Mouse (Mus musculus) kidney, embryonic 16.5 days (tissue): ENCODE measurements around the gene Sema5b. TPM values are rescaled to one million over a fixed set of nuclear protein-coding genes. Genes with fewer than 3 reads are reported as not detected.
"Not testable (repeated sequence)": the region's sequence is repeated elsewhere in the genome, so short reads cannot be mapped to it uniquely, and the experiment has no call there.

Source experiments
- ATAC-seq: fragments of 200-750 bp; cut with Nextera tagmentation; 2 replicates; pipeline ENCODE4 v1.8.0; 2017; ENCODE audit warnings: moderate TSS enrichment; ENCODE audit not compliant: low FRiP score, low TSS enrichment
- H3K27ac ChIP-seq: fragments of 300-500 bp; sonication (generic); 2 replicates; pipeline ENCODE4 v1.5.1; 2014; ENCODE audit warnings: low read length
- H3K27me3 ChIP-seq: fragments of 300-500 bp; sonication (generic); 2 replicates; pipeline ENCODE4 v1.6.1; 2014; ENCODE audit warnings: low read length, control low read depth, mixed read lengths; ENCODE audit not compliant: insufficient read depth
- H3K36me3 ChIP-seq: fragments of 300-500 bp; sonication (generic); 2 replicates; pipeline ENCODE4 v1.6.1; 2014; ENCODE audit warnings: low read length, control low read depth, mixed read lengths; ENCODE audit not compliant: insufficient read depth
- H3K4me1 ChIP-seq: fragments of 300-500 bp; sonication (generic); 2 replicates; pipeline ENCODE4 v1.6.1; 2014; ENCODE audit warnings: low read length, control low read depth, mixed read lengths; ENCODE audit not compliant: insufficient read depth
- H3K4me2 ChIP-seq: fragments of 300-500 bp; sonication (generic); replicated peaks from 2 replicates; pipeline ENCODE4 v1.6.1; 2014; ENCODE audit warnings: low read depth, low read length
- H3K4me3 ChIP-seq: fragments of 300-500 bp; sonication (generic); 2 replicates; pipeline ENCODE4 v1.5.1; 2014; ENCODE audit warnings: mild to moderate bottlenecking, low read length
- H3K9ac ChIP-seq: fragments of 300-500 bp; sonication (generic); replicated peaks from 2 replicates; pipeline ENCODE4 v1.6.1; 2014; ENCODE audit warnings: low read length
- H3K9me3 ChIP-seq: fragments of 300-500 bp; sonication (generic); 2 replicates; pipeline ENCODE4 v1.6.1; 2016; ENCODE audit warnings: low read length, control low read depth
- WGBS: fragments of 180-500 bp; shearing (Covaris S2); extraction: QIAGEN DNeasy Blood & Tissue Kit; methylation state at CpG from one replicate; pipeline ENCODE4 v1.1.7; 2014; 5-methylcytosine and 5-hydroxymethylcytosine counted together
- polyA plus RNA-seq: library from polyadenylated mRNA; unstranded; fragments of >200 nt; fragmentation: Nextera tagmentation; extraction: Ambion mirVana; gene quantifications from 2 replicates; pipeline ENCODE4 v1.2.1, GENCODE M21; 2015

Gene Sema5b
- polyA plus RNA-seq, 1 experiment from 2014 or later = 6.4 TPM

GRCm38 (mm10) chr16:35545723-35546122, 4.8 kb downstream of the Sema5b start:
- no peak for ATAC-seq
- H3K4me1 ChIP-seq = peaks cover 16% of the 10 kb centered on the region
- whole genome bisulfite sequencing = 83% methylated on average over 4 of the region's 4 CpGs
- H3K4me3 ChIP-seq = no peak overlapping the region
- no peak overlapping the region for H3K9ac ChIP-seq
- H3K27me3 ChIP-seq = peaks cover 8% of the 10 kb centered on the region
- no peak overlapping the region for H3K4me2 ChIP-seq
- H3K9me3 ChIP-seq = no peaks in the 10 kb centered on the region
- H3K27ac ChIP-seq = no peak overlapping the region
- H3K36me3 ChIP-seq = no peaks in the 10 kb centered on the region

GRCm38 (mm10) chr16:35547966-35548365, 7.0 kb downstream of the Sema5b start:
- Histone ChIP-seq H3K9me3 (no peaks in the 10 kb centered on the region), H3K4me2 (no peak overlapping the region), H3K36me3 (no peaks in the 10 kb centered on the region), H3K27ac (no peak overlapping the region), H3K4me1 (peaks cover under 1% of the 10 kb centered on the region; the same call in 1 of the 2 replicates), H3K4me3 (no peak overlapping the region), H3K27me3 (peaks cover 5% of the 10 kb centered on the region), H3K9ac (no peak overlapping the region)
- ATAC-seq = no peak

GRCm38 (mm10) chr16:35549354-35549753, 8.4 kb downstream of the Sema5b start:
- Histone ChIP-seq H3K27ac (no peak overlapping the region), H3K4me1 (no peaks in the 10 kb centered on the region), H3K9me3 (no peaks in the 10 kb centered on the region), H3K27me3 (no peaks in the 10 kb centered on the region), H3K9ac (no peak overlapping the region), H3K36me3 (no peaks in the 10 kb centered on the region), H3K4me3 (no peak overlapping the region), H3K4me2 (no peak overlapping the region)
- 89% methylated on average over 2 of the region's 2 CpGs for WGBS
- ATAC-seq = no peak

GRCm38 (mm10) chr16:35555596-35556482, 14.9 kb downstream of the Sema5b start:
- WGBS = 47% methylated on average over 15 of the region's 15 CpGs
- ATAC-seq = peak; percentile 37; the same call in 1 of the 2 replicates
- H3K4me2 ChIP-seq = no peak overlapping the region
- no peak overlapping the region for H3K27ac ChIP-seq
- no peaks in the 10 kb centered on the region for H3K27me3 ChIP-seq
- H3K36me3 ChIP-seq = no peaks in the 10 kb centered on the region
- no peak overlapping the region for H3K4me3 ChIP-seq
- H3K4me1 ChIP-seq = peaks cover 21% of the 10 kb centered on the region
- H3K9me3 ChIP-seq = no peaks in the 10 kb centered on the region
- peak overlapping the region; percentile 42; the same call in 1 of the 2 replicates for H3K9ac ChIP-seq

GRCm38 (mm10) chr16:35557038-35557437, 16.1 kb downstream of the Sema5b start:
- Histone ChIP-seq H3K36me3 (no peaks in the 10 kb centered on the region), H3K4me1 (peaks cover 21% of the 10 kb centered on the region), H3K4me2 (no peak overlapping the region), H3K9ac (no peak overlapping the region), H3K27me3 (no peaks in the 10 kb centered on the region), H3K9me3 (no peaks in the 10 kb centered on the region), H3K27ac (0 out of 2 replicates have a peak overlapping the region, but pooled peaks have one; percentile 21), H3K4me3 (no peak overlapping the region)
- peak; percentile 53; the same call in 1 of the 2 replicates for ATAC-seq
- 40% methylated on average over 6 of the region's 6 CpGs for WGBS

GRCm38 (mm10) chr16:35561541-35561940, 20.6 kb downstream of the Sema5b start:
- 69% methylated on average over 6 of the region's 6 CpGs for WGBS

GRCm38 (mm10) chr16:35564246-35564905, 23.4 kb downstream of the Sema5b start:
- no peak for ATAC-seq
- no peaks in the 10 kb centered on the region for H3K27me3 ChIP-seq
- H3K27ac ChIP-seq = no peak overlapping the region
- no peaks in the 10 kb centered on the region for H3K9me3 ChIP-seq
- no peaks in the 10 kb centered on the region for H3K36me3 ChIP-seq
- no peak overlapping the region for H3K4me2 ChIP-seq
- H3K4me3 ChIP-seq = no peak overlapping the region
- no peak overlapping the region for H3K9ac ChIP-seq
- H3K4me1 ChIP-seq = peaks cover 8% of the 10 kb centered on the region
- 67% methylated on average over 22 of the region's 22 CpGs for WGBS

More at GRCm38 (mm10) chr16:35561541-35561940, 20.6 kb downstream of the Sema5b start:
- Histone ChIP-seq H3K4me1 (peaks cover 12% of the 10 kb centered on the region), H3K9me3 (no peaks in the 10 kb centered on the region), H3K36me3 (no peaks in the 10 kb centered on the region), H3K27ac (no peak overlapping the region), H3K27me3 (no peaks in the 10 kb centered on the region), H3K9ac (no peak overlapping the region), H3K4me3 (no peak overlapping the region), H3K4me2 (no peak overlapping the region)
- ATAC-seq = no peak

GRCm38 (mm10) chr16:35565601-35566000, 24.7 kb downstream of the Sema5b start:
- H3K27ac ChIP-seq, H3K27me3 ChIP-seq, H3K4me2 ChIP-seq, H3K36me3 ChIP-seq, H3K9ac ChIP-seq, H3K9me3 ChIP-seq, ATAC-seq, H3K4me3 ChIP-seq: not testable (repeated sequence)
- WGBS = 94% methylated on average over 5 of the region's 5 CpGs
- H3K4me1 ChIP-seq = peaks cover 12% of the 10 kb centered on the region

- WGBS = 77% methylated on average over 15 of the region's 15 CpGs
- peaks cover 12% of the 10 kb centered on the region for H3K4me1 ChIP-seq
- ATAC-seq = no peak
- no peaks in the 10 kb centered on the region for H3K9me3 ChIP-seq
- no peak overlapping the region for H3K4me3 ChIP-seq
- H3K36me3 ChIP-seq = no peaks in the 10 kb centered on the region
- H3K27ac ChIP-seq = no peak overlapping the region
- no peak overlapping the region for H3K4me2 ChIP-seq
- H3K27me3 ChIP-seq = no peaks in the 10 kb centered on the region
- no peak overlapping the region for H3K9ac ChIP-seq
Measured at GRCm38 (mm10) chr16:35568225-35568880, 27.4 kb downstream of the Sema5b start.
